Mouse (Mus musculus) liver, embryonic 14.5 days (tissue): ENCODE measurements around the gene Dnajc30. TPM values are rescaled to one million over a fixed set of nuclear protein-coding genes. Genes with fewer than 3 reads are reported as not detected.

Experiments
- ATAC-seq: fragments of 200-750 bp; cut with Nextera tagmentation; 2 replicates; pipeline ENCODE4 v1.8.0; 2017; ENCODE audit warnings: moderate number of reproducible peaks, mild to moderate bottlenecking, moderate library complexity; ENCODE audit not compliant: insufficient read depth
- DNase-seq, 3 experiments: peaks; one replicate each; pipeline ENCODE4 v3.0.0-alpha.2; 2012 to 2013; ENCODE audit warnings: low read depth in 3 of 3, low spot score in 3 of 3
- H3K27ac ChIP-seq: fragments of 300-500 bp; sonication (generic); 2 replicates; pipeline ENCODE4 v1.5.1; 2014; ENCODE audit warnings: moderate library complexity, mild to moderate bottlenecking, control low read depth, inconsistent platforms
- H3K27me3 ChIP-seq: fragments of 300-500 bp; sonication (generic); 2 replicates; pipeline ENCODE4 v1.6.1; 2014; ENCODE audit warnings: mild to moderate bottlenecking, low read length, moderate library complexity; ENCODE audit not compliant: control insufficient read depth, insufficient read depth
- H3K36me3 ChIP-seq: fragments of 300-500 bp; sonication (generic); replicated peaks from 2 replicates; pipeline ENCODE4 v1.6.1; 2014; ENCODE audit warnings: low read depth; ENCODE audit not compliant: control insufficient read depth, insufficient read depth
- H3K4me1 ChIP-seq, 2 experiments: fragments of 200-500 bp in 1 of 2; fragments of 300-500 bp in 1 of 2; sonication (generic) in 1 of 2; replicated peaks; 2 replicates each; pipeline ENCODE4 v1.6.1; 2012 to 2014; ENCODE audit warnings: antibody characterized with exemption in 1 of 2, inconsistent platforms in 1 of 2, low read length in 1 of 2; ENCODE audit not compliant: control insufficient read depth in 2 of 2, insufficient read depth in 2 of 2
- H3K4me2 ChIP-seq: fragments of 300-500 bp; sonication (generic); 2 replicates; pipeline ENCODE4 v1.6.1; 2014; ENCODE audit warnings: low read depth, mild to moderate bottlenecking, control low read depth, moderate library complexity
- H3K4me3 ChIP-seq, 2 experiments: fragments of 200-500 bp in 1 of 2; fragments of 300-500 bp in 1 of 2; sonication (generic) in 1 of 2; 2 replicates each; pipeline ENCODE4 v1.5.1; 2012 to 2014; ENCODE audit warnings: low read depth in 2 of 2, low read length in 2 of 2, mild to moderate bottlenecking in 2 of 2, control low read depth in 1 of 2, inconsistent platforms in 1 of 2, moderate library complexity in 1 of 2; ENCODE audit not compliant: insufficient read depth in 1 of 2
- H3K9ac ChIP-seq: fragments of 300-500 bp; sonication (generic); replicated peaks from 2 replicates; pipeline ENCODE4 v1.6.1; 2014; ENCODE audit warnings: mild to moderate bottlenecking, control low read depth, moderate library complexity
- H3K9me3 ChIP-seq: fragments of 300-500 bp; sonication (generic); 2 replicates; pipeline ENCODE4 v1.6.1; 2016; ENCODE audit warnings: low read length, mixed read lengths; ENCODE audit not compliant: control insufficient read depth
- CTCF ChIP-seq: IDR thresholded peaks from 2 replicates; pipeline ENCODE4 v1.5.1; 2016; ENCODE audit warnings: antibody characterized with exemption, low read depth, control low read depth
- EP300 ChIP-seq: IDR thresholded peaks from 2 replicates; pipeline ENCODE4 v1.6.1; 2016; ENCODE audit warnings: antibody characterized with exemption, low read depth
- whole genome bisulfite sequencing: fragments of 180-500 bp; shearing (Covaris S2); extraction: QIAGEN DNeasy Blood & Tissue Kit; methylation state at CpG from one replicate; pipeline ENCODE4 v1.1.7; 2014; ENCODE audit not compliant: insufficient replicate concordance; 5-methylcytosine and 5-hydroxymethylcytosine counted together
- polyA plus RNA-seq, 2 experiments: library from polyadenylated mRNA; depleted of rRNA in 1 of 2; stranded (reverse) in 1 of 2; unstranded in 1 of 2; fragments of >200 nt; fragmentation: Nextera tagmentation in 1 of 2; extraction: Ambion mirVana in 1 of 2; gene quantifications; 2 replicates each; pipeline versions ENCODE4 v1.2.1 to v1.2.3; 2012 to 2014

Dnajc30 gene
- polyA plus RNA-seq, 2 experiments = 9.5 to 14.2 TPM

GRCm38 (mm10) chr5:135107521-135108501 is 43.8 kb downstream of the Dnajc30 start:
- H3K4me2 ChIP-seq = peak overlapping the region; percentile 20
- ATAC-seq (peak; percentile 63), DNase-seq (peak; percentile 28 to 46 (median 33))
- H3K4me1 ChIP-seq = no peaks in the 10 kb centered on the region
- H3K9ac ChIP-seq = no peak overlapping the region
- no peaks in the 10 kb centered on the region for H3K36me3 ChIP-seq
- H3K27ac ChIP-seq = no peak overlapping the region
- peak overlapping the region; percentile 49 to 51 for H3K4me3 ChIP-seq
- 14% methylated on average over 40 of the region's 40 CpGs for WGBS
- no peaks in the 10 kb centered on the region for H3K9me3 ChIP-seq
- TF ChIP-seq EP300 (no peak), CTCF (peak; percentile 73)
- peaks cover 28% of the 10 kb centered on the region for H3K27me3 ChIP-seq

- H3K4me1 ChIP-seq = no peaks in the 10 kb centered on the region
- H3K9ac ChIP-seq = no peak overlapping the region
- H3K36me3 ChIP-seq = no peaks in the 10 kb centered on the region
- no peaks in the 10 kb centered on the region for H3K9me3 ChIP-seq
- peak overlapping the region; percentile 39; the same call in 1 of the 2 replicates for H3K4me2 ChIP-seq
- TF ChIP-seq EP300 = no peak
- no peak for TF ChIP-seq CTCF
- H3K4me3 ChIP-seq = no peak overlapping the region
- ATAC-seq = no peak
- H3K27me3 ChIP-seq = peaks cover 28% of the 10 kb centered on the region
- WGBS = 44% methylated on average over 6 of the region's 6 CpGs
- no peak overlapping the region for H3K27ac ChIP-seq
- DNase-seq = no peak
Measured at GRCm38 (mm10) chr5:135109017-135109416, 45.0 kb downstream of the Dnajc30 start.

GRCm38 (mm10) chr5:135109426-135109825 is 45.4 kb downstream of the Dnajc30 start:
- H3K27me3 ChIP-seq = peaks cover 28% of the 10 kb centered on the region
- H3K9ac ChIP-seq = no peak overlapping the region
- no peak for DNase-seq
- no peaks in the 10 kb centered on the region for H3K36me3 ChIP-seq
- 64% methylated on average over 3 of the region's 3 CpGs for WGBS
- H3K4me3 ChIP-seq = no peak overlapping the region
- H3K4me1 ChIP-seq = no peaks in the 10 kb centered on the region
- no peak overlapping the region for H3K27ac ChIP-seq
- H3K9me3 ChIP-seq = no peaks in the 10 kb centered on the region
- no peak overlapping the region for H3K4me2 ChIP-seq
- ATAC-seq = no peak
- no peak for TF ChIP-seq EP300
- no peak for TF ChIP-seq CTCF

- Histone ChIP-seq H3K27me3 (peaks cover 28% of the 10 kb centered on the region), H3K4me2 (no peak overlapping the region), H3K9ac (no peak overlapping the region), H3K9me3 (no peaks in the 10 kb centered on the region), H3K36me3 (no peaks in the 10 kb centered on the region), H3K4me1 (no peaks in the 10 kb centered on the region; a peak in 1 of 4 replicates), H3K27ac (no peak overlapping the region), H3K4me3 (no peak overlapping the region)
- DNase-seq = no peak
- ATAC-seq = no peak
- 40% methylated on average over 6 of the region's 6 CpGs for WGBS
- TF ChIP-seq CTCF = no peak
- no peak for TF ChIP-seq EP300
Measured at GRCm38 (mm10) chr5:135109976-135110375, 46.0 kb downstream of the Dnajc30 start.

DNA sequence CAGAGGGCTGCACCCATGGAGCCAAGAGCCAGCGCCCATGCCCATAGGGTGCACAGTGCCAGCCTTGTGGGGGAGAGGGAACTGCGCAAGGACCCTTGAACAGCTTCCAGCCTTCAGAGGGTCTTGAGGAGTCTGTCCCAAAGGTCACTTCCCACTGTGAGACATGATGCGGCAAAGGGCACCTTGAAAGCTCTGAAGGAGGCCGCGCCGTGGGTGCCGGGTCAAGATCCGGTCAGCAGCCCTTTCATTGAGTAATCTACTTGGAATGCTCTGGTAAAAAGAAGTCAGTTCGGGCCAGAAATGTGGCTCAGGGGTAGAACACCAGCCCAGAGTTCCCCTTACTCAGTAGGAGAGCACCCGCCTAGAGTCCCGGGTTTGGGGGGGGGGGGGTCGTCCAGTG is 49.8 kb downstream of the Dnajc30 start:
- H3K9me3 ChIP-seq = no peaks in the 10 kb centered on the region
- no peak overlapping the region for H3K9ac ChIP-seq
- peaks cover under 1% of the 10 kb centered on the region for H3K27me3 ChIP-seq
- H3K4me2 ChIP-seq = no peak overlapping the region
- DNase-seq (no peak), ATAC-seq (no peak)
- H3K4me1 ChIP-seq = peaks cover 0 to 2% of the 10 kb centered on the region in 2 experiments; a peak in 1 of 4 replicates
- no peak overlapping the region for H3K27ac ChIP-seq
- no peak overlapping the region for H3K4me3 ChIP-seq
- H3K36me3 ChIP-seq = no peaks in the 10 kb centered on the region
- 68% methylated on average over 12 of the region's 12 CpGs for WGBS
- TF ChIP-seq CTCF (no peak), EP300 (no peak)
